Mouse (Mus musculus) hindbrain, embryonic 11.5 days (tissue): ENCODE measurements at regions not wholly inside any gene's neighbourhood (a gene's known extent, or its start where the extent isn't known, plus 50 kb on each side); places are given as distances from the start of the nearest gene placed in this dataset.

Experiments
- ATAC-seq: fragments of 200-750 bp; cut with Nextera tagmentation; 2 replicates; pipeline ENCODE4 v1.8.0; 2017; ENCODE audit warnings: mild to moderate bottlenecking, moderate TSS enrichment, moderate library complexity; ENCODE audit not compliant: low FRiP score
- DNase-seq: peaks from one replicate; pipeline ENCODE4 v3.0.0-alpha.2; 2015; ENCODE audit warnings: low spot score
- H3K27ac ChIP-seq: fragments of 300-500 bp; sonication (generic); 2 replicates; pipeline ENCODE4 v1.5.1; 2014; ENCODE audit warnings: mild to moderate bottlenecking, low read depth, low read length
- H3K27me3 ChIP-seq: fragments of 300-500 bp; sonication (generic); 2 replicates; pipeline ENCODE4 v1.6.1; 2014; ENCODE audit warnings: mild to moderate bottlenecking, low read length, moderate library complexity, mixed read lengths; ENCODE audit not compliant: control insufficient read depth, insufficient read depth
- H3K36me3 ChIP-seq: fragments of 300-500 bp; sonication (generic); 2 replicates; pipeline ENCODE4 v1.6.1; 2014; ENCODE audit warnings: mild to moderate bottlenecking, low read length, moderate library complexity, mixed read lengths; ENCODE audit not compliant: control insufficient read depth, insufficient read depth
- H3K4me1 ChIP-seq: fragments of 300-500 bp; sonication (generic); replicated peaks from 2 replicates; pipeline ENCODE4 v1.6.1; 2014; ENCODE audit warnings: low read length, mixed read lengths; ENCODE audit not compliant: control insufficient read depth, insufficient read depth
- H3K4me2 ChIP-seq: fragments of 300-500 bp; sonication (generic); replicated peaks from 2 replicates; pipeline ENCODE4 v1.6.1; 2014; ENCODE audit warnings: mild to moderate bottlenecking, low read depth, low read length
- H3K4me3 ChIP-seq: fragments of 300-500 bp; sonication (generic); 2 replicates; pipeline ENCODE4 v1.5.1; 2014; ENCODE audit warnings: low read depth, low read length
- H3K9ac ChIP-seq: fragments of 300-500 bp; sonication (generic); 2 replicates; pipeline ENCODE4 v1.6.1; 2014; ENCODE audit warnings: low read depth, low read length
- H3K9me3 ChIP-seq: fragments of 300-500 bp; sonication (generic); 2 replicates; pipeline ENCODE4 v1.6.1; 2016; ENCODE audit warnings: low read length; ENCODE audit not compliant: control insufficient read depth
- WGBS: fragments of 180-500 bp; shearing (Covaris S2); extraction: QIAGEN DNeasy Blood & Tissue Kit; methylation state at CpG from one replicate; pipeline ENCODE4 v1.1.7; 2014; 5-methylcytosine and 5-hydroxymethylcytosine counted together

- Histone ChIP-seq H3K27me3 (no peaks in the 10 kb centered on the region), H3K4me1 (no peaks in the 10 kb centered on the region), H3K9me3 (no peaks in the 10 kb centered on the region), H3K9ac (no peak overlapping the region), H3K27ac (no peak overlapping the region), H3K4me2 (no peak overlapping the region), H3K36me3 (no peaks in the 10 kb centered on the region), H3K4me3 (no peak overlapping the region)
- 50% methylated on average over 3 of the region's 3 CpGs for WGBS
- no peak for ATAC-seq
- DNase-seq: no peak
Observed at GRCm38 (mm10) chr12:48641974-48642373, 740.5 kb upstream of the Foxg1 start.

GRCm38 (mm10) chr12:48645135-48645534 lies 737.3 kb upstream of the Foxg1 start:
- DNase-seq (peak; percentile 14), ATAC-seq (0 out of 2 replicates have a peak, but pooled peaks have one; percentile 56)
- no peak overlapping the region for H3K9ac ChIP-seq
- H3K4me1 ChIP-seq: no peaks in the 10 kb centered on the region
- no peak overlapping the region for H3K4me2 ChIP-seq
- WGBS: 66% methylated on average over 2 of the region's 2 CpGs
- no peak overlapping the region for H3K27ac ChIP-seq
- H3K4me3 ChIP-seq: no peak overlapping the region
- no peaks in the 10 kb centered on the region for H3K27me3 ChIP-seq
- no peaks in the 10 kb centered on the region for H3K36me3 ChIP-seq
- no peaks in the 10 kb centered on the region for H3K9me3 ChIP-seq

GRCm38 (mm10) chr12:48645910-48646309 lies 736.5 kb upstream of the Foxg1 start:
- no peaks in the 10 kb centered on the region for H3K9me3 ChIP-seq
- H3K27me3 ChIP-seq: no peaks in the 10 kb centered on the region
- no peak for DNase-seq
- no peak overlapping the region for H3K4me2 ChIP-seq
- 62% methylated on average over 7 of the region's 7 CpGs for WGBS
- no peak overlapping the region for H3K4me3 ChIP-seq
- no peak for ATAC-seq
- no peak overlapping the region for H3K27ac ChIP-seq
- H3K9ac ChIP-seq: no peak overlapping the region
- H3K4me1 ChIP-seq: no peaks in the 10 kb centered on the region
- no peaks in the 10 kb centered on the region for H3K36me3 ChIP-seq

GRCm38 (mm10) chr12:48675176-48675575 lies 707.3 kb upstream of the Foxg1 start:
- DNase-seq: no peak
- ATAC-seq: no peak
- no peak overlapping the region for H3K9ac ChIP-seq

GRCm38 (mm10) chr12:48680957-48681356 lies 701.5 kb upstream of the Foxg1 start:
- DNase-seq (no peak), ATAC-seq (no peak)
- Histone ChIP-seq H3K4me2 (no peak overlapping the region), H3K9me3 (no peaks in the 10 kb centered on the region), H3K4me1 (no peaks in the 10 kb centered on the region), H3K27ac (no peak overlapping the region), H3K9ac (no peak overlapping the region), H3K36me3 (no peaks in the 10 kb centered on the region), H3K27me3 (no peaks in the 10 kb centered on the region), H3K4me3 (no peak overlapping the region)
- WGBS: 74% methylated on average over 1 of the region's 1 CpGs

More at GRCm38 (mm10) chr12:48675176-48675575, 707.3 kb upstream of the Foxg1 start:
- 70% methylated on average over 2 of the region's 2 CpGs for WGBS
- Histone ChIP-seq H3K4me1 (no peaks in the 10 kb centered on the region), H3K27ac (no peak overlapping the region), H3K4me3 (no peak overlapping the region), H3K4me2 (no peak overlapping the region), H3K36me3 (no peaks in the 10 kb centered on the region), H3K9me3 (no peaks in the 10 kb centered on the region), H3K27me3 (no peaks in the 10 kb centered on the region)

GRCm38 (mm10) chr12:48705963-48706362 lies 676.5 kb upstream of the Foxg1 start:
- 86% methylated on average over 1 of the region's 1 CpGs for WGBS
- no peak overlapping the region for H3K9ac ChIP-seq

GRCm38 (mm10) chr12:48713646-48714045 lies 668.8 kb upstream of the Foxg1 start:
- WGBS: 89% methylated on average over 4 of the region's 4 CpGs
- no peak overlapping the region for H3K9ac ChIP-seq
- H3K4me1 ChIP-seq: no peaks in the 10 kb centered on the region
- no peak for DNase-seq
- no peaks in the 10 kb centered on the region for H3K36me3 ChIP-seq
- H3K9me3 ChIP-seq: no peaks in the 10 kb centered on the region
- H3K27ac ChIP-seq: no peak overlapping the region
- no peaks in the 10 kb centered on the region for H3K27me3 ChIP-seq
- no peak overlapping the region for H3K4me2 ChIP-seq
- ATAC-seq: no peak
- H3K4me3 ChIP-seq: no peak overlapping the region

More at GRCm38 (mm10) chr12:48705963-48706362, 676.5 kb upstream of the Foxg1 start:
- no peaks in the 10 kb centered on the region for H3K36me3 ChIP-seq
- no peak overlapping the region for H3K4me3 ChIP-seq
- H3K27me3 ChIP-seq: no peaks in the 10 kb centered on the region
- no peaks in the 10 kb centered on the region for H3K9me3 ChIP-seq
- H3K4me2 ChIP-seq: no peak overlapping the region
- DNase-seq (no peak), ATAC-seq (no peak)
- no peaks in the 10 kb centered on the region for H3K4me1 ChIP-seq
- no peak overlapping the region for H3K27ac ChIP-seq

- ATAC-seq (no peak), DNase-seq (no peak)
- Histone ChIP-seq H3K4me3 (no peak overlapping the region), H3K9ac (no peak overlapping the region), H3K9me3 (no peaks in the 10 kb centered on the region), H3K36me3 (no peaks in the 10 kb centered on the region), H3K27ac (no peak overlapping the region), H3K4me2 (no peak overlapping the region), H3K4me1 (no peaks in the 10 kb centered on the region), H3K27me3 (no peaks in the 10 kb centered on the region)
- WGBS: 82% methylated on average over 4 of the region's 4 CpGs
Observed at GRCm38 (mm10) chr12:48729851-48730250, 652.6 kb upstream of the Foxg1 start.

GRCm38 (mm10) chr12:48758805-48759396 lies 623.6 kb upstream of the Foxg1 start:
- no peak overlapping the region for H3K9ac ChIP-seq
- H3K4me2 ChIP-seq: no peak overlapping the region
- H3K27me3 ChIP-seq: no peaks in the 10 kb centered on the region
- no peak for DNase-seq
- no peaks in the 10 kb centered on the region for H3K36me3 ChIP-seq
- no peak overlapping the region for H3K4me3 ChIP-seq
- no peaks in the 10 kb centered on the region for H3K4me1 ChIP-seq
- H3K9me3 ChIP-seq: no peaks in the 10 kb centered on the region
- H3K27ac ChIP-seq: no peak overlapping the region
- 83% methylated on average over 3 of the region's 3 CpGs for WGBS
- no peak for ATAC-seq
